Mouse (Mus musculus): ENCODE results near the gene Rars. TPM values are rescaled to one million over a fixed set of nuclear protein-coding genes. Genes with fewer than 3 reads are reported as not detected.
"Not testable (repeated sequence)": the region's sequence is repeated elsewhere in the genome, so short reads cannot be mapped to it uniquely, and the experiment has no call there.

The Rars gene
- polyA plus RNA-seq, 1 experiment from 2014 or later, result 77.1 TPM

DNA sequence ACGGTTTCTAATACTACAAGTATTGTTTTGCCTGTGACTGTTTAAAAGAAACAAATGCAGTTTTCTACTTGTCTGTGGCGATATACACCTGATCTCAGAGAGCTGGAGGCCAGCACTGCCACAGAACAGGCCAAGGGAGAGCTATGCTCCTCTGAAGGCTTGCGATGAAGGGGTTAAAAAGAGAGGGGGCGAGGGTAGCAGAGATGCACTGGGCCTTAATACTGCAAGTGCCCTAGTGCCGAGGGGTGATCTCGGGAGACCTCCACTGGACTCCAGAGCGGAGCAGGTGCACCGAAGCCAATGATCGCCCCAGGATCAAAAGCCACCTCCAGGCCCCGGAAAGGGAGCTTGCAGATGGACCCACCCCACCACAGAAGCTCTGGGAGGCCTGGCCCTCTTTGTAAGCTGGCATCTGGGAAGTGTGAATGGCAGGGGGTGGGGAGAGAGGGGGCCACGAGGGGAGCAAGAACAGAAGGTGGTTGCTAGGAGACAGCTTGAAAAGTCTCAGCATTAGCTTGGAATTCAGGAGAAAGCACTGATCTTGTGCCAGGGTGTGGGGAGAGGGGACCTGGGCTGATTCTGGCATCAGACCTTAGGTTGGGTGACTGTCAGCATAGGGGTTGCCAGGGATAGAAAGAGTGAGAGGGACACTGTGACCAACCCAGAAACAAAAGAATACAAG is 22.2 kb upstream of the Rars start:
- no peak overlapping the region for H3K9ac ChIP-seq
- ATAC-seq (ENCODE audit: insufficient number of reproducible peaks, low FRiP score, low TSS enrichment, low read depth), result 0 out of 2 replicates have a peak, but pooled peaks have one; percentile 30
- H3K27me3 ChIP-seq, result no peaks in the 10 kb centered on the region
- H3K27ac ChIP-seq (replicated peaks), result no peak overlapping the region
- H3K36me3 ChIP-seq, result 0 out of 2 replicates have a peak, but pooled peaks cover 11% of the 10 kb centered on the region
- H3K4me3 ChIP-seq (replicated peaks), result no peak overlapping the region
- H3K9me3 ChIP-seq (replicated peaks), result no peaks in the 10 kb centered on the region
- no peak overlapping the region for H3K4me2 ChIP-seq (replicated peaks)
- H3K4me1 ChIP-seq, result no peaks in the 10 kb centered on the region
- WGBS, result 52% methylated on average over 11 of the region's 11 CpGs

DNA sequence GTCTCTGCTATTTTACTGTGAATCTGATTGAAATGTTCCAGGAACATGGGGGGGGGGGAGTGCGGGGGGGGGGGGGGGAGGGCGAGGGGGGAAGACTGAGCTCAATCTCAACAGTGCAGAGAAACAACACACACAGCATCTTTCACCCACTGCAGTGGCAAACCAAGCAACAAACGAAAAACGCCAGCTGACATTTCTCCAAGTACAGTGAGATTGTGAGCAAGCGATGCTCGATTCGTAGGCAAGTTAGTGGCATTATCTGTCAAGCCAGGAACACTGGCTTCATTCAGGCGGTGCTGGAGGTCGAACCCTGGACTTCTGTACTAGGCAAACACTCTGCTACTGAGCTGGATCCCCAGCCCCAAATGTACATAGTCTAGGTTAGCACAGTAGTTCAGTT is 21.3 kb upstream of the Rars start:
- WGBS, result 78% methylated on average over 7 of the region's 9 CpGs
- ATAC-seq (ENCODE audit: insufficient number of reproducible peaks, low FRiP score, low TSS enrichment, low read depth), result no peak
- H3K27ac ChIP-seq (replicated peaks), result no peak overlapping the region
- 0 out of 2 replicates have a peak, but pooled peaks cover 15% of the 10 kb centered on the region for H3K36me3 ChIP-seq
- H3K9me3 ChIP-seq (replicated peaks), result no peaks in the 10 kb centered on the region
- no peak overlapping the region for H3K9ac ChIP-seq
- no peaks in the 10 kb centered on the region for H3K4me1 ChIP-seq
- no peak overlapping the region for H3K4me2 ChIP-seq (replicated peaks)
- no peak overlapping the region for H3K4me3 ChIP-seq (replicated peaks)
- H3K27me3 ChIP-seq, result no peaks in the 10 kb centered on the region

DNA sequence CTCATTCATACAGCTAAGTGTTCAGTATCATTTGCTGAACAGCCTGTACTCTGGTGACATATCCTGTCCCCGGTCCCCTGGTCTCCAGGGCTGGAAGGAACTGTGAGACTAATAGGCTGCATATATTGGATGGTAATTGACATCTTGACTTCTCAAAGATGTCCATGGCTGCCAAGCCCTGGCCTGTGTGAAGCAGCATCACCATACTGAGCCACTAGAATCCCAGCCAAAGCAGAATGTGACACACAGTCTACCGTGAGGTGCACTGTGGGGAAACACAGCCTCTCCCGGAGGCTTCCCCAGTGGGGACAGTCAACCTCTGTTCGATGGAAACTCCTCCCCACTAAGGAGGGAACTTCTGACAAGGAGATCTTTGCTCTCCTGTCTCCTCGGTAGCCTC is 20.6 kb upstream of the Rars start:
- Histone ChIP-seq H3K9ac (no peak overlapping the region), H3K27me3 (no peaks in the 10 kb centered on the region), H3K36me3 (0 out of 2 replicates have a peak, but pooled peaks cover 11% of the 10 kb centered on the region), H3K9me3 (replicated peaks) (no peaks in the 10 kb centered on the region), H3K4me2 (replicated peaks) (no peak overlapping the region), H3K4me3 (replicated peaks) (no peak overlapping the region), H3K4me1 (no peaks in the 10 kb centered on the region), H3K27ac (replicated peaks) (no peak overlapping the region)
- WGBS, result 84% methylated on average over 5 of the region's 5 CpGs
- no peak for ATAC-seq (ENCODE audit: insufficient number of reproducible peaks, low FRiP score, low TSS enrichment, low read depth)

DNA sequence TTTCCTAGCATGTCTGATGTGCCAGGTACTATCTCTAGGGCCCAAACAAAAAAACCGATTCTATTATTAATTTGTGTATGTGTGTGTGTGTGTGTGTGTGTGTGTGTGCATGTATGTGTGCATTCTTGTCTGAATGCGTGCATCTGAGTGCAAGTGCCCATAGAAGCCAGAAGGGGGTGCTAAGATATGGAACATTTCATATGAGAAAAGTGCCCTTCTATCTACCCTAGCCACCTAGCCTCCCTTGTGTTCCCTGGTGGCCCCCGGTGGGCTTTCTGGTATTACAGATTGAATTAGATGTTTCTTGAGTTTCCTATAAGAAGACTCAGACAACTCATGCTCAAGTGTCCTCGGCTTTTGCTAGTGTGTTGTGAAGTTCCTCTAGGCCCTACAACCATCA is 19.3 kb upstream of the Rars start:
- 89% methylated on average over 4 of the region's 4 CpGs for WGBS
- H3K9ac ChIP-seq, result no peak overlapping the region
- ATAC-seq (ENCODE audit: insufficient number of reproducible peaks, low FRiP score, low TSS enrichment, low read depth), result no peak
- no peak overlapping the region for H3K27ac ChIP-seq (replicated peaks)
- H3K4me1 ChIP-seq, result no peaks in the 10 kb centered on the region
- no peaks in the 10 kb centered on the region for H3K27me3 ChIP-seq
- 0 out of 2 replicates have a peak, but pooled peaks cover 8% of the 10 kb centered on the region for H3K36me3 ChIP-seq
- no peaks in the 10 kb centered on the region for H3K9me3 ChIP-seq (replicated peaks)
- no peak overlapping the region for H3K4me3 ChIP-seq (replicated peaks)
- no peak overlapping the region for H3K4me2 ChIP-seq (replicated peaks)

DNA sequence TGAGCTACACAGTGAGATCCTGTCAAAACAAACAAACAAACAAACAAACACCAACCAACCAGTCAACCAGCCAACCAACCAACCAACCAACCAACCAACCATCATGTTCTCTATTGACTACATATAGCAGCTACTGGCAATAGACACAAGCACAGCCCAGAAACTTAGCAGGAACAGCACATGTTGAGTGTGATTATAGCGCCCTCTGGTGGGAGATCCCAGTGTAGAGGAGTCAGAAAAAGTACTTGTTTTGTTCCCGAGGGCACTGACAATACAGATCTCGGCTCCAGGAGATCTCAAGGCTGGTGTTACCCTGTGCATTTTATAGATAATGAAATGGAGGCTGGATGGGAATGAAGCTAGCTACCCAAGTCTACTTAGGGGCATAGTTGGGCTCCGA is 18.4 kb upstream of the Rars start:
- 0 out of 2 replicates have a peak, but pooled peaks cover 8% of the 10 kb centered on the region for H3K36me3 ChIP-seq
- H3K4me2 ChIP-seq (replicated peaks), result no peak overlapping the region
- H3K27ac ChIP-seq (replicated peaks), result no peak overlapping the region
- H3K27me3 ChIP-seq, result no peaks in the 10 kb centered on the region
- no peak for ATAC-seq (ENCODE audit: insufficient number of reproducible peaks, low FRiP score, low TSS enrichment, low read depth)
- no peaks in the 10 kb centered on the region for H3K4me1 ChIP-seq
- H3K4me3 ChIP-seq (replicated peaks), result no peak overlapping the region
- 61% methylated on average over 4 of the region's 4 CpGs for WGBS
- no peaks in the 10 kb centered on the region for H3K9me3 ChIP-seq (replicated peaks)
- no peak overlapping the region for H3K9ac ChIP-seq

DNA sequence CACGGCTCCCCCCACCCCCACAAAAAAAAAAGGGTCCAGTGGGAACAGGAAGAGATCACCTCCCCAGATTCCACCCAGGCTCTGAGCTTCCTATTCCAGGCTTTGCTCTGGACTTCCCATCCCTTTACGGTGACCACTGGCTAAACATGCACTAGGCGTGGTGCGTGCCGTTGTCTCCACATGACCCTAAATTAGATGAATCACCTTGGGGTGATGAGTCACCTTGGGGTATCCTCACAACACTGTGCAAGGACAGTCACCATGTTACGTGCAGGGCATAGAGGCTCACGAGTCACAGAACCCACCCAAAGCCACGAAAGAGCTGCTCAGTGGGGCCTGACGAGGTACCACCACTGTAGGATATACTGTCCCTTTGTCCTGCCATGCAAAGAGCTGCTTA is 10.0 kb upstream of the Rars start:
- Histone ChIP-seq H3K36me3 (no peaks in the 10 kb centered on the region), H3K9me3 (replicated peaks) (no peaks in the 10 kb centered on the region), H3K4me3 (replicated peaks) (no peak overlapping the region), H3K27me3 (no peaks in the 10 kb centered on the region), H3K4me1 (no peaks in the 10 kb centered on the region), H3K9ac (no peak overlapping the region), H3K27ac (replicated peaks) (no peak overlapping the region), H3K4me2 (replicated peaks) (no peak overlapping the region)
- WGBS, result 85% methylated on average over 9 of the region's 9 CpGs
- ATAC-seq (ENCODE audit: insufficient number of reproducible peaks, low FRiP score, low TSS enrichment, low read depth), result no peak

DNA sequence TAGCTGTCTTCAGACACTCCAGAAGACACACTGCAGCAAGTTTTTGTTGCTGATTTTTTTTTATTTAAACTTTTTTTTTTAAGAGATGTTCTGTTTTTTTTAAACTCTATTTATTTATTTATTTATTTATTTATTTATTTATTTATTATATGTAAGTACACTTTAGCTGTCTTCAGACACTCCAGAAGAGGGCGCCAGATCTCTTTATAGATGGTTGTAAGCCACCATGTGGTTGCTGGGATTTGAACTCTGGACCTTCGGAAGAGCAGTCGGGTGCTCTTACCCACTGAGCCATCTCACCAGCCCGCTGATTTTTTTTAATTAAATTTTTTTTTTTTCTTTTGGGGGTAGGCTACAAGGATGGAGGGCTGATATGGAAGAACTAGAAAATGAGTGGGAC is 8.3 kb upstream of the Rars start:
- not testable (repeated sequence) for H3K4me2 ChIP-seq (replicated peaks); H3K9me3 ChIP-seq (replicated peaks); H3K36me3 ChIP-seq; H3K27me3 ChIP-seq; H3K9ac ChIP-seq; H3K4me3 ChIP-seq (replicated peaks); ATAC-seq (ENCODE audit: insufficient number of reproducible peaks, low FRiP score, low TSS enrichment, low read depth); H3K4me1 ChIP-seq; H3K27ac ChIP-seq (replicated peaks)
- 84% methylated on average over 4 of the region's 4 CpGs for WGBS

DNA sequence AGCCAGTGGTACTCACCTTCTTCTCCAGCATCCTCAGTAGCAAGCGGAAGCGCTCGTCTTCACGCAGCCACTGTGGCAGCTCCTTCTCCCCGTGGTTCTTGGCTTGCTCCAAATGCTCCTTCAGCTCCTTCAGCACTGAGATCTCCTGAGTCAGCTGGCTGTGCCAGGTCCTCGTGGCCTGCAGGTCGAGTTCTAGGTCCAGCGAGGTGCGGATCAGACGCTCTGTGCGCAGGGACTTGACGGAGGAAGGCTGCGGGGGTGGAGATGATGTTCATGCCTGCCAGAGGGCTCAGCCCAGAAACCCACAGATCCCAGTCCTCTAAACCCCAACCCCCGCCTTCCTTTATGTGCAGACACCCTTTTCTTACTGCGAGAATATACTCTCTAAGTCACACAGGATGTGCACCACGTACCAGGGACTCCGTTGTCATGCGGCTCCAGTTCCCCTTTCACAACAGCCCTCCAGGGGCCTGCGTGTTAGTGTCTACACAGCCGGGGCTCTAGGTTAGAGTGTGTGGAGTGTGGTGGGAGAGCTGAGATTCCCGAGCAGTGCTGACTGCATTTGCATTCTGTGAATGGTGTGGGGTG is 7.5 kb upstream of the Rars start:
- Histone ChIP-seq H3K27ac (replicated peaks) (no peak overlapping the region), H3K4me1 (0 out of 2 replicates have a peak, but pooled peaks cover 4% of the 10 kb centered on the region), H3K9me3 (replicated peaks) (no peaks in the 10 kb centered on the region), H3K36me3 (no peaks in the 10 kb centered on the region), H3K9ac (no peak overlapping the region), H3K4me3 (replicated peaks) (no peak overlapping the region), H3K27me3 (no peaks in the 10 kb centered on the region), H3K4me2 (replicated peaks) (no peak overlapping the region)
- 84% methylated on average over 21 of the region's 21 CpGs for WGBS
- ATAC-seq (ENCODE audit: insufficient number of reproducible peaks, low FRiP score, low TSS enrichment, low read depth), result no peak

DNA sequence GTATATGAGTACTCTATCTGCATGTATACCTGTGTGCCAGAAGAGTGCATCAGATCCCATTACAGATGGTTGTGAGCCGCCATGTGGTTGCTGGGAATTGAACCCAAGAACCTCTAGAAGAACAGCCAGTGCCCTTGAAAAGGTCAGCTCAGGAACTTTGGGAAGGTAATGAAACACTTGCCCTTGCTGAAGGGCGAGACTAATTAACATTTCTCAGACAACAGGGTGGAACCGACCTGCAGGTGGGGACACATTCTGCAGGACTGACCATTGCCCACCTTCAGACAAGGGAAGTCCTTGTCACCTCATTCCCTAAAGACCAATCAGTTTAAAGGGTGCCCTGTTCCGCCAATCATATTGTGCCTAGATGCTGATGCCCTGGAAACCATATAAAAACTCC is 6.5 kb upstream of the Rars start:
- H3K4me2 ChIP-seq (replicated peaks); ATAC-seq (ENCODE audit: insufficient number of reproducible peaks, low FRiP score, low TSS enrichment, low read depth); H3K4me3 ChIP-seq (replicated peaks); H3K9ac ChIP-seq; H3K36me3 ChIP-seq; H3K27me3 ChIP-seq; H3K9me3 ChIP-seq (replicated peaks); H3K27ac ChIP-seq (replicated peaks); H3K4me1 ChIP-seq: not testable (repeated sequence)
- WGBS, result 89% methylated on average over 4 of the region's 4 CpGs

DNA sequence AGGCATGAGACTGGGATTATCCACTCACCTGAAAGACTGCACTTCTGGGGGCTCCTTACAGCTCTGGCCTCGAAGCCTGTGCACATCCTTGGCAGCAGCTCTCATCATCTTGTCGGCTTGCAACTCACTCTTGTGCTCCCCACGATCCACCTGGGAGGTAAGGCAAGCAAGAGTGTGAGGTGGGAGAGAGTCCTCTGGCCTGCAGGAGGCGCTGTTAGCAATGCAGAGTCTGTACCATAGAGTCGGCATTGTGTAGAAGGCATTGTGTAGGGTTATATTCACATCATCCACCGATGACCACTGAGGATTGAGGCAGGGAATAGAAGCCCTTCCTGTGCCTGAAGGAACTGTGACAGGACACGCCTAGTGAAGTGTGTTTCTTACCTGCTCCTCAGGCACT is 6.0 kb upstream of the Rars start:
- no peak overlapping the region for H3K4me3 ChIP-seq (replicated peaks)
- H3K27ac ChIP-seq (replicated peaks), result no peak overlapping the region

DNA sequence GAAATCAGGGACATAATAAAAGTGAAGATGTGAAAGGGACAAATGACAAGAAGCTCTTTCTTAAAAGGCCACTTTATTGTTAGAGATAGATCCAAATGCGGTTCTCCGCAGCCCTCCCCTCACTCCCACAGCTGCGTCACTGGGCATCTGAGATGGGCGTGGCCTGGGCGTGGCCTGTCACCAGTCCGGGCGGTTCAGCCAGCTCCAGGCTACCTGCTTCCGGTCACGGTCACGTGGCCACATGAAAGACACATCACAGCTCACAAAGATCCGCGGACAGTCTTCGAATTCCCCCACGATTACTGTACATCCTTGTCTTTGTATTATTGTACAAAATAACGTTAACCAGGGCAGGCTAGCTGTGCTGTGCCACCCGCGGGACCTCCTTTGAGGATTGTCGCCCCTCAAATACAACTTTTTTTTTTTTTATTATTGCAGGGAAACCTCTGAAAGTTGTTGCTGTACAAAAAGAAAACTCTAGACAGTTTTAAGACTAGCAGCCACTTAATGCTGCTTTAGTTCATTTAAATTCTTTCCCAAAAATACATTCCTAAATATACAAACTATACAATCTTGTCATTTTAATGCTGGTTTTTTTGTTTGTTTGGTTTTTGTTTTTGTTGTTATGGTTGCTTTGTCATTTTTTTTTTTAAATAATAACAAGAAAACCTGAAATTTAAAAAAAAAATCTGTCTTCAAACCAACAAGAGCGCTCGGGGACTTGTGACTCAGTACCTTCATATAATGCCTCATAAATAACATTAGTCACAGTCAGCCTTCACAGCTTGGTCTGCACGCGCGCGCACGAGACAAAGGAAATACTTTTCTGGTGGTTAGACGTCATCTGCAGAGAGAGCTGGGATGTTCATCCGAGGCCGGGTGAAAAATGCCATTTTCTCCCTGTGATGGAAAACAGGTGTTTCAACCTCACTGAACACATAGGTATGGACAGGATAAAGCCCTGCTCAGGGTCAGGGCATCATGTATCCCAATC is 4.3 kb upstream of the Rars start:
- Histone ChIP-seq H3K4me2 (replicated peaks) (peak overlapping the region; percentile 64), H3K4me1 (peaks cover 4% of the 10 kb centered on the region), H3K4me3 (replicated peaks) (peak overlapping the region; percentile 38), H3K9me3 (replicated peaks) (no peaks in the 10 kb centered on the region), H3K27ac (replicated peaks) (peak overlapping the region; percentile 31; the same call in 1 of the 2 replicates), H3K27me3 (no peaks in the 10 kb centered on the region), H3K36me3 (no peaks in the 10 kb centered on the region), H3K9ac (no peak overlapping the region)
- peak; percentile 81 for ATAC-seq (ENCODE audit: insufficient number of reproducible peaks, low FRiP score, low TSS enrichment, low read depth)
- WGBS, result 14% methylated on average over 28 of the region's 28 CpGs

More for the DNA sequence above, 6.0 kb upstream of the Rars start:
- Histone ChIP-seq H3K9ac (no peak overlapping the region), H3K4me1 (0 out of 2 replicates have a peak, but pooled peaks cover 4% of the 10 kb centered on the region), H3K27me3 (no peaks in the 10 kb centered on the region), H3K4me2 (replicated peaks) (no peak overlapping the region), H3K9me3 (replicated peaks) (no peaks in the 10 kb centered on the region), H3K36me3 (no peaks in the 10 kb centered on the region)
- no peak for ATAC-seq (ENCODE audit: insufficient number of reproducible peaks, low FRiP score, low TSS enrichment, low read depth)
- 81% methylated on average over 7 of the region's 7 CpGs for WGBS
